Mouse (Mus musculus): Measurements from ENCODE around the gene Hnrnph3.

Gene Hnrnph3

DNA sequence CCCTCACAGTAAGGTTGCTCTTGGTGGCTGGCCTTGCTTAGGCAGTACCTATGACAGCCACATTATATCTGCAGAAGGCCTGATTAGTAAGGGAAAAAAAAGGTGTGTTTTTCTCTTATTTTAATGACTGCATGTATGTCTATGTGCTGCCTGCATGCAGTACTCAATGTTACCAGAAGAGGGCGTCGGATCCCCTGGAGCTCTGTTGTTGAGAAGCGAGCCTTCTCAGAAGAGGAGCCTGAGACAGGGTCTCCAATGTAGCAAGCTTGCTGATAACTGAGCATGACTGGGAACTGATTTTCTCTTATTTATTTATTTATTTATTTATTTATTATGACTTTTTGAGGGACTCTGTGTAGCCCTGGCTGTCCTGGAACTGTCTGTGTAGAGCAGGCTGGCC lies 36.7 kb downstream of the Hnrnph3 start:
- DNase-seq (ENCODE audit: low read depth in 1 of 2, low spot score in 2 of 2): no peak

DNA sequence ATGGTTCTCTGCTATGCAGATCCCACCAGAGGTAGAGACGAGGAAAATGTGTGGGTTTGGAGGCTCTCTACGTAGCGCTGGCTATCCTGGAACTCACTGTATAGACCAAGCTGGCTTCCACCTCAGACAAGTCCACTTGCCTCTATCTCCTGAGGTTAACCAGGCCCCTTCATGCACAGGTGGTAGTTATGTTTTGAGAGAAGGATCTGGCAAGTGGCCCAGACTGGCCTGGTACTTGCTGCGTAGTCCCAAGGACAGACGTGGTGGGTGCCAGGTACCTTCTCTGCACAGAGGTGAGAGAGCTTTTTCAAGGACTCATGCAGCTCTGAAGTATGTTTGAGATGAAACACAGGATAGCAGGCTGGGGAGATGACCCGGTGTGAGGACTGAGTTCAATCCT lies 39.5 kb downstream of the Hnrnph3 start:
- no peak for DNase-seq (ENCODE audit: low read depth in 1 of 2, low spot score in 2 of 2)

DNA sequence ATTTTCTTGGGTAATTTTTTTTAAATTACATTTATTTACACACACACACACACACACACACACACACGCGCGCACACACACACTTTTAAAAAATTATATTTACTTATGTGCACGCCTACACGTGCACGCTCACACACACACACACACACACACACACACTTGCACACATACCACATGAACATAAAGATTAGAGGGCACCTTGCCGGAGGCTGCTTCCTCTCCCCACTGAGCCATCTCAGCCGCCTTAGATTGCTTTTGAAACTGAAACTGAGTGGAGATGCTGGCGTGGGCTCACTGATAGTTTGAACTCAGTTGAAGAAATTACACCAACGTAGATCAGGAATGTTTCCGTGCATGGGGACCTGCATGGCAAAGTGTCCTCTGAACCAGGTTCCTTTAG lies 39.9 kb downstream of the Hnrnph3 start:
- no peak for DNase-seq (ENCODE audit: low read depth in 1 of 2, low spot score in 2 of 2)

DNA sequence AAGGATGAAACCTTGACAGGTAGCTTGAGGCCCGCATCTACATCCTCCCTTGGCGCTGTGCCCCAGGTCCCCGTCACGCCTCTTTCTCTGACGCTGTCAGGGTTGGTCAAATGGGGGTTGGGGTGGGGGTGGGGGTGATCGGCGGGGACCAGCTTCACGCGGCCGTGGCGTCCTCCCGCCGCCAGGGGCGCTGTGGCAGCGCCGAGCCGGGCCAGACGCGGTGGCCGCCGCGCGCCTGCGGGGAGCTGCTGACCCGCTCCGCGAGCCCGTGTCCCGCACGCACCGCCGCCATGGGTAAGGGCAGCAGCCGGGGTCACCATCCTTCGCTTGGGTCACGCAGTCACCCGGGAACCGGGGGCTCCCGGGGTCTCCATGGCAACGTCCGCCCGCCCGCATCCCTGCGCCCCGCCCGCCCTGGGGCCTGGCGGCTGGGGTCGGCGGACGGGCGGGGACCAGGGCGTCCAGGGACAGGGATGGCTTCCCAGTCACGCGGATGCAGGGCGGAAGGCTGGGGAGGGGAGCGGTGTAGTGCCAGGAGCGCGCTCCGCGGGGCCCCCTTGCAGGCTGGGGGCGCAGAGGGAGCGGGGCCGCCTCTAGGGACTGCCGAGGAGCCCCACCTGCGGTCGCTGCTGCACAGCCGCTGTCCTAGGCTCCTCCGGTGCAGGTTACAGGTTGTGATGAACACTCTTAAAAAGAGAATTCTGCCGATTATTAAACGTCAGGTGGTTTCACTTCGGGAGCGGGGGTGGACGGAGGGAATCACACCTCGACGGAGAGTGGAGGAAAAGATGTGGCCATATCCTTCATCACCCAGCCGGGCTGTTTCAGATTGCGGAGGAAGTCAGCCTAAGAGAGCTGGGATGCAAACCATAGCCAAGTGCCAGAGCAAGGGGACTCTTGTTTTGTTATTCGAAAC lies 43.7 kb downstream of the Hnrnph3 start, which contains the start of gene Rufy2:
Gene Rufy2 (plus strand): TSS at position 185 of the 916 bp plus-strand sequence.
- DNase-seq (ENCODE audit: low read depth in 1 of 2, low spot score in 2 of 2): peak; percentile 18 to 65

DNA sequence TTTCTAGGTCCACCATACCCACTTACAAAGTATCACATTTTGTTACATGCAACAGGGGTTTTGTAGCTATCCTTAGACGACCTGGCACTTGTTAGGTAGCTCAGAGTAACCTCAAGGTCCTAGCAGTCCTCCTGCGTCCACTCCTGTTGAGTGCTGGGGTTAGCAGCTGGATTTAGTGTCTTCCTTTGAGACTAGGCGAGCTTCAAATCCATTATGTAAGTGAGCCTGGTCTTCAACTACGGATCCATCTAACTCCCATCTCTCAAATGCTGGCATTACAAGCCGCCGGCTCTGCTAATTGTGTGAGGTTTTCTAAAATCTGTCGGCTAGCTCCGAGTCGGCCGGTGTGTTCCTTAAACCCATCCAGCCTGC lies 44.4 kb downstream of the Hnrnph3 start:
- no peak for DNase-seq (ENCODE audit: low read depth in 1 of 2, low spot score in 2 of 2)

DNA sequence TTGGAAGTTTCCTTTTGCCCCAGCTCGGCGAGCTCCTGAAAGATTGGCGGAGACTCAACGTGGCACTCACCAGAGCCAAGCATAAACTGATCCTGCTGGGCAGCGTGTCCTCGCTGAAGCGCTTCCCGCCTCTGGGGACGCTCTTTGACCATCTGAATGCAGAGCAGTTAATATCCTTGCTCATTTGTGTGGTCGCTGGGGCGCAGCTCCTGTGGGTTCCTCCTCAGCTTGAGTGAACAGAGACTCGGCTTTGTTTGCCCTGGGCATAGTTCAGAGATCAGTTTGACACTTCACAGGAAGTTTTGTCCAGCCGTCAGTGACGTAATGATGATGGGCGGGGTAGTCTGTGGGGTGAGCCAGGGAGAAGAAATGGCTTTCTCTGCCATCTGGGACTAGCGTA lies 52.2 kb downstream of the Hnrnph3 start:
- no peak for DNase-seq (ENCODE audit: low read depth in 1 of 2, low spot score in 2 of 2)

DNA sequence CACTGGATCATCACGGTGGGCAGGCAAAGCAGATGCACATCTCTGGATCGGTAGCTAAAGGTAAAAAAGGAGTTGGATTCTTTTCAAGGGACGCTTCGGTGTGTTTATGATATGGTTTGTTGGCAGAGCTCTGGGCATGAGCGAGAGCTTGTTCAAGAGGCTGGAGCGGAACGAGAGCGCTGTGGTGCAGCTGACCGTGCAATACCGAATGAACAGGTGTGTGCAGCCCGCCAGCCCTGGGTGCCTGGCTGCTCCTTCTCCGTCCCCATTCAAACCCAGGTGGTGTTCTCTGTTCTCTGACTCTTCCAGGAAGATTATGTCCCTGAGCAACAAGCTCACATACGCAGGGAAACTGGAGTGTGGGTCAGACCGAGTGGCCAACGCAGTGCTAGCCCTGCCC lies 57.7 kb downstream of the Hnrnph3 start:
- no peak for DNase-seq (ENCODE audit: low read depth in 1 of 2, low spot score in 2 of 2)

DNA sequence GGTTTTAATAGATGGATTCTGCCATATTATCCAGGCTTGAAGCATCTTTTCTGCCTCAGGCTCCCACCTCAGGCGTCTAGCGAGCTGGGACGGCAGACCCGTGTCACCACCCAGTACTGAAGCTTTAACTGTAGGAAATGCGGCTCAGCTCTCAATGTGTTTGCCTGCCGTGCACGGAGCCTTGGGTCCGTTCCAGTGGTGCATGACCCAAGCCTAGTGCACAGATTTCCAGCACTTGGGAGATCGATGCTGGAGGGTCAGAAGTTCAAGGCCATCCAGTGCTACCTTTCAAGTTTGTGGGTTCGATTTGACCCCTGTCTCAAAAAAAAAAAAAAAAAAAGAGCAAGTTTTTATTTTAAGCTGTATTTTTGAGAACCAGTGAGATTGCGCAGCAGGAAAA lies 58.2 kb downstream of the Hnrnph3 start:
- DNase-seq (ENCODE audit: low read depth in 1 of 2, low spot score in 2 of 2): no peak

All from monocyte, adult 2 months (primary cell).